Mouse (Mus musculus): ENCODE measurements at regions not wholly inside any gene's neighbourhood (a gene's known extent, or its start where the extent isn't known, plus 50 kb on each side); places are given as distances from the start of the nearest gene placed in this dataset.

DNA sequence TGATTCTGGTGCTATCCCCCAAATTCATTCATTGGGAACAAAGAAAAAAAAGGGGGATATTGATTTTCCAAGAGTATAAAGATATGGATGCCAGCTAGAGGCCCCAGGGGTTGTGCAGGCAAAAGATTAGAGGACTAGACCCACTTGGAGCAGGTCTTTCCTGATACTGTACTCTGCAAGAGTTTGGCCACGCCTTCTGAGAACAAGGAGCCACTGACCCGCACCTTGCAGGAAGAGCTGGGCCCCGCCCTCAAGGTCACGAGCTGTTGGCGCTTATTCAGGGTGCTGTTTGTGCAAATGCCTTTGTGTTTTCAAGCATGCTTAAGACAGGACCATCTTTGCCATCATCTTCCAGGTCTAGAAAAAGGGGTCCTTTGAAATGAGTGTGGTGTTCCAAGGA lies 54.5 kb upstream of the Slc7a1 start:
- H3K27ac ChIP-seq (ENCODE audit: insufficient read depth, low read depth, low read length) = no peak overlapping the region
- H3K4me3 ChIP-seq (ENCODE audit: insufficient read depth, low read depth, low read length) = no peak overlapping the region
- H3K4me1 ChIP-seq (ENCODE audit: control insufficient read depth, insufficient read depth, low read length) = no peaks in the 10 kb centered on the region
- TF ChIP-seq CTCF (conservative IDR thresholded peaks at IDR 0.05; ENCODE audit: insufficient read depth, insufficient read length, low read depth, low read length) (no peak), POLR2A (IDR thresholded peaks at IDR 0.05; ENCODE audit: low read depth, low read length) (no peak)
- no peak for DNase-seq
- H3K36me3 ChIP-seq (ENCODE audit: control insufficient read depth, insufficient read depth, low read length) = no peaks in the 10 kb centered on the region
- H3K27me3 ChIP-seq (replicated peaks; ENCODE audit: control insufficient read depth, insufficient read depth, low read length) = no peaks in the 10 kb centered on the region
- WGBS = 54% methylated on average over 5 of the region's 5 CpGs

DNA sequence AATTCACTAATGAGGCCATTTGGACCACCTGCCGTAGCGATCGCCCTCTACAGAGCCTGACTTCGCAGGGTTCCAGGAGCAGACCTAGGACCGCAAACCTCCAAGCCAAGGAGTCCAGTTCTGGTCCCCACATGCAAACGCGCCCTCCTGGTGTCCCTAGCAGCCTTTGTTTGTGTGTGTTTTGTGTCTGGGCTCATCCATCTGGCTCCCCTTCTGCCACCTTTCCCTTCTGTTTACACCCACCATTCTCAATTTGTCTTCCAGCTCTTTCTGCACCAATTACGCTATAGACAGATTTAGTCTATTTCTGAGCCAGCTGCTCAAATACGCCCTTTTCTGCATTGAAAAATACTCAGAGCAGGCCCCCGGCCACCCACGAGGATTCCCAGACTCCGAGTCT lies 54.1 kb upstream of the Slc7a1 start:
- H3K27ac ChIP-seq (ENCODE audit: insufficient read depth, low read depth, low read length) = no peak overlapping the region
- DNase-seq = no peak
- H3K36me3 ChIP-seq (ENCODE audit: control insufficient read depth, insufficient read depth, low read length) = no peaks in the 10 kb centered on the region
- no peak for TF ChIP-seq POLR2A (IDR thresholded peaks at IDR 0.05; ENCODE audit: low read depth, low read length)
- TF ChIP-seq CTCF (conservative IDR thresholded peaks at IDR 0.05; ENCODE audit: insufficient read depth, insufficient read length, low read depth, low read length) = no peak
- H3K4me1 ChIP-seq (ENCODE audit: control insufficient read depth, insufficient read depth, low read length) = no peaks in the 10 kb centered on the region
- H3K4me3 ChIP-seq (ENCODE audit: insufficient read depth, low read depth, low read length) = no peak overlapping the region
- WGBS = 89% methylated on average over 12 of the region's 12 CpGs
- H3K27me3 ChIP-seq (replicated peaks; ENCODE audit: control insufficient read depth, insufficient read depth, low read length) = no peaks in the 10 kb centered on the region

DNA sequence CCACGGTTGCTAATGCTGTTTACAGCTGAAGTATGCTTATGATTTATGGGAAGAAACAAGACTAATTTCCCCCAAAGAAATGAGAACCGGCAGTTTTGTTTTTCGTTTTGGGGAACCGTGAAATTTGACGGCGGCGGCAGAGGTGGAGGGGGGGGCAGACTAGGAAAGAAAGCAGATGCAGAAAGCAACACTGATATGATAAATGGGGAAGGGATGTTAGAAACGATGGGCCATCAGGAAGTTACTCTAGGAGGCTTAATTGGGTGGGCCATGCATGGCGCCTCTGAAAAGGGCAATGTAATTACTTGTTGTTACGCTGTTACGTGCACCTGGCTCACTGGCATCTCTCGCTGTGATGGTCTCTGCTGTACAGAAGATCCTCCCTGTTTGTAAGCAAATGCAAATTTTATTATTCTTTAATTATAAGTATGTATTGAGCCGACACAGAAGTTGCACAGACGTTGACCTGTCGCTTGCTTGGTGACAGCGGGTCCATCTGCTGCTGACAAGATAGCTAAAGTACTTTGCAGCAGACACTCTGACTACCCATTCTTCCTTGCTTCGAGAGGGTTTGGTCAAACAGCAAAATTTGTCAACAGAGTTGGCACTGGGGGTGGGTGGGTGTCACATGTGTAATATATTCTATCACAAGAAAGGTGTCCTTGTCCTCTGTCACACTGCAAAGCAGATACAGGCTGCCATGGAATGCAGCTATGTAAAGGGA lies 53.4 kb upstream of the Slc7a1 start:
- DNase-seq = no peak
- no peaks in the 10 kb centered on the region for H3K4me1 ChIP-seq (ENCODE audit: control insufficient read depth, insufficient read depth, low read length)
- TF ChIP-seq CTCF (conservative IDR thresholded peaks at IDR 0.05; ENCODE audit: insufficient read depth, insufficient read length, low read depth, low read length) (no peak), POLR2A (IDR thresholded peaks at IDR 0.05; ENCODE audit: low read depth, low read length) (no peak)
- H3K27me3 ChIP-seq (replicated peaks; ENCODE audit: control insufficient read depth, insufficient read depth, low read length) = no peaks in the 10 kb centered on the region
- H3K4me3 ChIP-seq (ENCODE audit: insufficient read depth, low read depth, low read length) = no peak overlapping the region
- no peak overlapping the region for H3K27ac ChIP-seq (ENCODE audit: insufficient read depth, low read depth, low read length)
- no peaks in the 10 kb centered on the region for H3K36me3 ChIP-seq (ENCODE audit: control insufficient read depth, insufficient read depth, low read length)
- 72% methylated on average over 17 of the region's 17 CpGs for WGBS

DNA sequence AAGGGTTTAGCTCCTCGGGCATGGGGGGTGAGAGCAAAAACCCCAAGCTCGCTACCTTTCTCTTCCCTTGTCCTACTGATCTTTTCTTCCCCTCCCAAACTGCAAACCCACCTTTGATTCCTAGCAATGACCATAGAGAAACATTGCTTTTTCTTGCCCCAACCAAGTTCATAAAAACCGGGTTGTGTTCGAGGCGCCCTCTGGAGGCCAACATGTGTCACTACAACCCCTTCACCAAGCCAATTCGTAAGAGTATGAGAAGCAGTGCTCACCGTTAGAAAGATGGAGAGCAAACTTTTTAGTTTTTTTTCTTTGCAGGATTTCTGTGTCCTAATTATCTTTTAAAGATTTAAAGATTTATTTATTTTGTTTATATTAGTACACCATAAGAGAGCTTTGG lies 52.1 kb upstream of the Slc7a1 start:
- no peaks in the 10 kb centered on the region for H3K27me3 ChIP-seq (replicated peaks; ENCODE audit: control insufficient read depth, insufficient read depth, low read length)
- H3K4me3 ChIP-seq (ENCODE audit: insufficient read depth, low read depth, low read length) = no peak overlapping the region
- peak; percentile 45 for DNase-seq
- 30% methylated on average over 7 of the region's 7 CpGs for WGBS
- no peaks in the 10 kb centered on the region for H3K36me3 ChIP-seq (ENCODE audit: control insufficient read depth, insufficient read depth, low read length)
- H3K4me1 ChIP-seq (ENCODE audit: control insufficient read depth, insufficient read depth, low read length) = no peaks in the 10 kb centered on the region
- TF ChIP-seq CTCF (conservative IDR thresholded peaks at IDR 0.05; ENCODE audit: insufficient read depth, insufficient read length, low read depth, low read length) (peak; percentile 84), POLR2A (IDR thresholded peaks at IDR 0.05; ENCODE audit: low read depth, low read length) (no peak)
- no peak overlapping the region for H3K27ac ChIP-seq (ENCODE audit: insufficient read depth, low read depth, low read length)

DNA sequence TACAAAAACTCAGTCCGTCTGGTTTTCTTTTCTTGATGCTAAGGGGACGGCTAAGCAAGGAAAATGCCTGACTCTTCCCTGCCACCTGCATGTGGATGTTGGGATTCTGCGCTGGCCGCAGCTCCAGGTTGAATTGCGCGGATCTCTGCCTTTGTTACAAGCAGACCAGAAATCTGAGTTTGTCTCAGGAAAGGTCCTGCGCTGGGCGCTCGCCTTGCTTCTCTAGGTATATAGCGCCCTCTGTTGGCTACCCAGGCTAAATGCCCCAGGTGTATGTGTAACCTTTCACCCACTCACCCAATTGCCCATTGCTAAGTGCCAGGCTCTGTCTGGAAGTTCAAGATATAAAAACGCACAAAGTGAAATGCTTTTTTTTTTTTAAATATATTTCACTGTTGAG lies 51.2 kb upstream of the Slc7a1 start:
- peak; percentile 64 for DNase-seq
- no peak overlapping the region for H3K4me3 ChIP-seq (ENCODE audit: insufficient read depth, low read depth, low read length)
- 32% methylated on average over 11 of the region's 11 CpGs for WGBS
- H3K4me1 ChIP-seq (ENCODE audit: control insufficient read depth, insufficient read depth, low read length) = no peaks in the 10 kb centered on the region
- H3K27ac ChIP-seq (ENCODE audit: insufficient read depth, low read depth, low read length) = no peak overlapping the region
- H3K27me3 ChIP-seq (replicated peaks; ENCODE audit: control insufficient read depth, insufficient read depth, low read length) = no peaks in the 10 kb centered on the region
- no peaks in the 10 kb centered on the region for H3K36me3 ChIP-seq (ENCODE audit: control insufficient read depth, insufficient read depth, low read length)
- TF ChIP-seq CTCF (conservative IDR thresholded peaks at IDR 0.05; ENCODE audit: insufficient read depth, insufficient read length, low read depth, low read length) = peak; percentile 76
- TF ChIP-seq POLR2A (IDR thresholded peaks at IDR 0.05; ENCODE audit: low read depth, low read length) = no peak

Data from kidney, adult 2 months (tissue).